Mouse (Mus musculus) megakaryocyte, embryonic 14.5 days (primary cell): Measurements from ENCODE around the gene Phactr3.

Source experiments
- FLI1 ChIP-seq: IDR thresholded peaks from 2 replicates; pipeline ENCODE4 v1.6.1; 2012; ENCODE audit warnings: low read length, inconsistent platforms, mixed read lengths
- GATA1 ChIP-seq: IDR thresholded peaks from 3 replicates; pipeline ENCODE4 v1.6.1; 2012; ENCODE audit warnings: mixed read lengths, low read length, inconsistent platforms, borderline replicate concordance

GRCm38 (mm10) chr2:178219454-178220147 is 100.8 kb downstream of the Phactr3 start:
- TF ChIP-seq GATA1 (no peak), FLI1 (no peak)
